Mouse (Mus musculus): ENCODE measurements around the gene Zfand3.

DNA sequence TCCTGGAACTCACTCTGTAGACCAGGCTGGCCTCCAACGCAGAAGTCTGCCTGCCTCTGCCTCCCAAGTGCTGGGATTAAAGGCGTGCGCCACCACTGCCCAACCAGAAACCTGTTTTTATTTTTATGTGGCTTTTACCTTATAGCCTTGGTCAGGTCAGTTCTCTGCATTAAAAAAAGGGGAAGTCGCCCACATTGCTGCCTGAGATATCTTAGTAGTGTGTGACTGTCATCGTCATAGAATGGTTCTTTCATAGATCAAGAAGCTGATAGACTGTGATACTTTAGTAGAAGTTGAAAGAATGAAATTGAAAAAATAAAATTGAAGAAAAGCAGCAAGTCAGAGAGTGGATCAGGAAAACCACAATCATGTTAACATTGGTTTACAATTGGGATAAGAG lies 98.5 kb downstream of the Zfand3 start:
- TF ChIP-seq POLR2A (IDR thresholded peaks at IDR 0.05; ENCODE audit: borderline replicate concordance, extremely low read depth, insufficient read depth, insufficient read length, poor library complexity, severe bottlenecking) (no peak), CTCF (IDR thresholded peaks at IDR 0.05; ENCODE audit: borderline replicate concordance, extremely low read depth, insufficient read depth, insufficient read length) (no peak)
